Mouse (Mus musculus) heart, embryonic 15.5 days (tissue): ENCODE results near the gene Aip. TPM values are rescaled to one million over a fixed set of nuclear protein-coding genes. Genes with fewer than 3 reads are reported as not detected.
"Not testable (repeated sequence)": the region's sequence is repeated elsewhere in the genome, so short reads cannot be mapped to it uniquely, and the experiment has no call there.

Experiments
- ATAC-seq: fragments of 200-750 bp; cut with Nextera tagmentation; replicated peaks from 2 replicates; pipeline ENCODE4 v1.8.0; 2017; ENCODE audit warnings: low read depth, moderate TSS enrichment; ENCODE audit not compliant: insufficient number of reproducible peaks, insufficient read depth, low FRiP score
- H3K27ac ChIP-seq: fragments of 300-500 bp; sonication (generic); 2 replicates; pipeline ENCODE4 v1.5.1; 2015; ENCODE audit warnings: mild to moderate bottlenecking, inconsistent platforms
- H3K27me3 ChIP-seq: fragments of 300-500 bp; sonication (generic); 2 replicates; pipeline ENCODE4 v1.6.1; 2015; ENCODE audit warnings: inconsistent platforms
- H3K36me3 ChIP-seq: fragments of 300-500 bp; sonication (generic); 2 replicates; pipeline ENCODE4 v1.6.1; 2015; ENCODE audit warnings: mild to moderate bottlenecking, inconsistent platforms
- H3K4me1 ChIP-seq: fragments of 300-500 bp; sonication (generic); replicated peaks from 2 replicates; pipeline ENCODE4 v1.6.1; 2015; ENCODE audit warnings: inconsistent platforms
- H3K4me2 ChIP-seq: fragments of 300-500 bp; sonication (generic); 2 replicates; pipeline ENCODE4 v1.6.1; 2015; ENCODE audit warnings: inconsistent platforms, mild to moderate bottlenecking, moderate library complexity
- H3K4me3 ChIP-seq: fragments of 300-500 bp; sonication (generic); 2 replicates; pipeline ENCODE4 v1.5.1; 2015; ENCODE audit warnings: mild to moderate bottlenecking, inconsistent platforms
- H3K9ac ChIP-seq: fragments of 300-500 bp; sonication (generic); 2 replicates; pipeline ENCODE4 v1.6.1; 2015; ENCODE audit warnings: mild to moderate bottlenecking, inconsistent platforms
- H3K9me3 ChIP-seq: fragments of 300-500 bp; sonication (generic); replicated peaks from 2 replicates; pipeline ENCODE4 v1.6.1; 2016; ENCODE audit warnings: inconsistent platforms
- WGBS: fragments of 180-500 bp; shearing (Covaris S2); methylation state at CpG from one replicate; pipeline ENCODE4 v1.1.7; 2015; ENCODE audit warnings: mixed read lengths; 5-methylcytosine and 5-hydroxymethylcytosine counted together
- polyA plus RNA-seq: library from polyadenylated mRNA; unstranded; fragments of >200 nt; fragmentation: Nextera tagmentation; extraction: Ambion mirVana; gene quantifications from 2 replicates; pipeline ENCODE4 v1.2.1, GENCODE M21; 2015

Aip gene
- polyA plus RNA-seq, 1 experiment from 2014 or later = 78.1 TPM

- Histone ChIP-seq H3K9ac (no peak overlapping the region), H3K4me2 (no peak overlapping the region), H3K27ac (peak overlapping the region; percentile 35; the same call in 1 of the 2 replicates), H3K27me3 (no peaks in the 10 kb centered on the region), H3K9me3 (no peaks in the 10 kb centered on the region), H3K36me3 (peaks cover 33% of the 10 kb centered on the region), H3K4me1 (peaks cover 21% of the 10 kb centered on the region), H3K4me3 (no peak overlapping the region)
- WGBS = 65% methylated on average over 4 of the region's 4 CpGs
- ATAC-seq = no peak
These were observed 4.4 kb upstream of the Aip start for GRCm38 (mm10) chr19:4130106-4130505.

- peak overlapping the region; percentile 35; the same call in 1 of the 2 replicates for H3K27ac ChIP-seq
These were observed 3.8 kb upstream of the Aip start for GRCm38 (mm10) chr19:4129462-4129861.

GRCm38 (mm10) chr19:4126759-4127495 is 1.3 kb upstream of the Aip start:
- WGBS = 54% methylated on average over 7 of the region's 7 CpGs
- Histone ChIP-seq H3K36me3 (peaks cover 32% of the 10 kb centered on the region), H3K27me3 (no peaks in the 10 kb centered on the region), H3K9me3 (no peaks in the 10 kb centered on the region), H3K27ac (no peak overlapping the region), H3K9ac (peak overlapping the region; percentile 83), H3K4me3 (peak overlapping the region; percentile 82), H3K4me2 (peak overlapping the region; percentile 70), H3K4me1 (peaks cover 21% of the 10 kb centered on the region)
- no peak for ATAC-seq

More at GRCm38 (mm10) chr19:4129462-4129861, 3.8 kb upstream of the Aip start:
- Histone ChIP-seq H3K9me3 (no peaks in the 10 kb centered on the region), H3K9ac (no peak overlapping the region), H3K4me3 (no peak overlapping the region), H3K36me3 (peaks cover 33% of the 10 kb centered on the region), H3K27me3 (no peaks in the 10 kb centered on the region), H3K4me1 (peaks cover 21% of the 10 kb centered on the region), H3K4me2 (no peak overlapping the region)
- 94% methylated on average over 7 of the region's 7 CpGs for WGBS
- no peak for ATAC-seq

GRCm38 (mm10) chr19:4125268-4125667 is 390 bp downstream of the Aip start:
- H3K27ac ChIP-seq = peak overlapping the region; percentile 44; the same call in 1 of the 2 replicates
- H3K36me3 ChIP-seq = peaks cover 23% of the 10 kb centered on the region
- peak; percentile 3 for ATAC-seq
- H3K4me1 ChIP-seq = peaks cover 29% of the 10 kb centered on the region
- H3K27me3 ChIP-seq, H3K9me3 ChIP-seq: not testable (repeated sequence)
- H3K4me2 ChIP-seq = peak overlapping the region; percentile 58
- peak overlapping the region; percentile 1; the same call in 1 of the 2 replicates for H3K9ac ChIP-seq
- 17% methylated on average over 3 of the region's 4 CpGs for WGBS
- peak overlapping the region; percentile 82 for H3K4me3 ChIP-seq

GRCm38 (mm10) chr19:4124432-4124831 is 1.2 kb downstream of the Aip start:
- WGBS = 85% methylated on average over 4 of the region's 4 CpGs
- H3K4me3 ChIP-seq = no peak overlapping the region
- H3K36me3 ChIP-seq = peaks cover 17% of the 10 kb centered on the region
- no peak overlapping the region for H3K4me2 ChIP-seq
- no peaks in the 10 kb centered on the region for H3K9me3 ChIP-seq
- H3K9ac ChIP-seq = no peak overlapping the region
- H3K4me1 ChIP-seq = peaks cover 27% of the 10 kb centered on the region
- no peaks in the 10 kb centered on the region for H3K27me3 ChIP-seq
- no peak overlapping the region for H3K27ac ChIP-seq
- no peak for ATAC-seq

GRCm38 (mm10) chr19:4122411-4123370 is 3.0 kb downstream of the Aip start:
- Histone ChIP-seq H3K27me3 (no peaks in the 10 kb centered on the region), H3K27ac (no peak overlapping the region), H3K9me3 (no peaks in the 10 kb centered on the region), H3K4me2 (no peak overlapping the region), H3K4me1 (peaks cover 27% of the 10 kb centered on the region), H3K36me3 (peaks cover 6% of the 10 kb centered on the region; the same call in 1 of the 2 replicates), H3K4me3 (no peak overlapping the region), H3K9ac (no peak overlapping the region)
- ATAC-seq = no peak
- 80% methylated on average over 7 of the region's 7 CpGs for WGBS

- Histone ChIP-seq H3K4me1 (peaks cover 19% of the 10 kb centered on the region), H3K4me2 (peak overlapping the region; percentile 65), H3K4me3 (peak overlapping the region; percentile 57; the same call in 1 of the 2 replicates), H3K36me3 (peaks cover 12% of the 10 kb centered on the region; the same call in 1 of the 2 replicates)
- WGBS = 57% methylated on average over 6 of the region's 6 CpGs
- H3K9me3 ChIP-seq, H3K27me3 ChIP-seq, H3K27ac ChIP-seq, ATAC-seq, H3K9ac ChIP-seq: not testable (repeated sequence)
These were observed 3.8 kb downstream of the Aip start for GRCm38 (mm10) chr19:4121896-4122295.

- WGBS = 2% methylated on average over 38 of the region's 38 CpGs
- Histone ChIP-seq H3K4me2 (peak overlapping the region; percentile 65), H3K9ac (peak overlapping the region; percentile 55), H3K36me3 (peaks cover 14% of the 10 kb centered on the region; the same call in 1 of the 2 replicates), H3K27ac (peak overlapping the region; percentile 81), H3K4me3 (peak overlapping the region; percentile 57), H3K27me3 (no peaks in the 10 kb centered on the region), H3K9me3 (no peaks in the 10 kb centered on the region), H3K4me1 (peaks cover 13% of the 10 kb centered on the region)
- ATAC-seq = peak; percentile 70
These were observed 4.4 kb downstream of the Aip start for GRCm38 (mm10) chr19:4121097-4121805.

- Histone ChIP-seq H3K36me3 (peaks cover 19% of the 10 kb centered on the region; the same call in 1 of the 2 replicates), H3K27me3 (no peaks in the 10 kb centered on the region), H3K4me3 (peak overlapping the region; percentile 57), H3K9me3 (no peaks in the 10 kb centered on the region), H3K4me2 (peak overlapping the region; percentile 65), H3K9ac (no peak overlapping the region), H3K27ac (no peak overlapping the region; the same call in 1 of the 2 replicates), H3K4me1 (peaks cover 13% of the 10 kb centered on the region)
- WGBS = 90% methylated on average over 2 of the region's 2 CpGs
- no peak for ATAC-seq
These were observed 5.2 kb downstream of the Aip start for GRCm38 (mm10) chr19:4120496-4120895.

GRCm38 (mm10) chr19:4119716-4120487 is 5.8 kb downstream of the Aip start:
- Histone ChIP-seq H3K27me3 (no peaks in the 10 kb centered on the region), H3K4me1 (peaks cover 13% of the 10 kb centered on the region), H3K27ac (no peak overlapping the region), H3K4me3 (peak overlapping the region; percentile 57; the same call in 1 of the 2 replicates), H3K9ac (no peak overlapping the region), H3K36me3 (peaks cover 25% of the 10 kb centered on the region; the same call in 1 of the 2 replicates), H3K4me2 (peak overlapping the region; percentile 65; the same call in 1 of the 2 replicates), H3K9me3 (no peaks in the 10 kb centered on the region)
- no peak for ATAC-seq
- WGBS = 77% methylated on average over 6 of the region's 6 CpGs
